Mouse (Mus musculus): ENCODE data around the gene Piwil4. TPM values are rescaled to one million over a fixed set of nuclear protein-coding genes. Genes with fewer than 3 reads are reported as not detected.

Gene Piwil4
- polyA plus RNA-seq, 1 experiment from 2014 or later: 0.07 TPM

- WGBS: 95% methylated on average over 2 of the region's 2 CpGs
- ATAC-seq (ENCODE audit: insufficient number of reproducible peaks, insufficient read depth, low FRiP score, low read depth): no peak
- no peaks in the 10 kb centered on the region for H3K9me3 ChIP-seq (ENCODE audit: control insufficient read depth, low read length)
- H3K27me3 ChIP-seq (ENCODE audit: control insufficient read depth, insufficient read depth, low read length): no peaks in the 10 kb centered on the region
- no peak overlapping the region for H3K27ac ChIP-seq (replicated peaks in 1 of 2; ENCODE audit: control insufficient read depth in 1 of 2, insufficient read depth in 1 of 2, low read depth in 2 of 2, low read length in 2 of 2)
- no peak overlapping the region for H3K4me2 ChIP-seq (ENCODE audit: low read length)
- H3K36me3 ChIP-seq (ENCODE audit: control insufficient read depth, insufficient read depth, low read length): no peaks in the 10 kb centered on the region
- H3K4me3 ChIP-seq (ENCODE audit: control insufficient read depth in 1 of 2, insufficient read depth in 1 of 2, low read depth in 1 of 2, low read length in 2 of 2): no peak overlapping the region
- peaks cover 5 to 8% of the 10 kb centered on the region in 2 experiments; a peak in 3 of 4 replicates for H3K4me1 ChIP-seq (ENCODE audit: control insufficient read depth in 2 of 2, insufficient read depth in 2 of 2, low read length in 2 of 2)
- H3K9ac ChIP-seq (ENCODE audit: low read length): no peak overlapping the region
Measured at GRCm38 (mm10) chr9:14663591-14663990, 76.9 kb downstream of the Piwil4 start.

GRCm38 (mm10) chr9:14662876-14663275 is 77.7 kb downstream of the Piwil4 start:
- no peak overlapping the region for H3K4me2 ChIP-seq (ENCODE audit: low read length)
- H3K27ac ChIP-seq (replicated peaks in 1 of 2; ENCODE audit: control insufficient read depth in 1 of 2, insufficient read depth in 1 of 2, low read depth in 2 of 2, low read length in 2 of 2): no peak overlapping the region
- peaks cover 5 to 8% of the 10 kb centered on the region in 2 experiments; a peak in 3 of 4 replicates for H3K4me1 ChIP-seq (ENCODE audit: control insufficient read depth in 2 of 2, insufficient read depth in 2 of 2, low read length in 2 of 2)
- H3K36me3 ChIP-seq (ENCODE audit: control insufficient read depth, insufficient read depth, low read length): no peaks in the 10 kb centered on the region
- no peak overlapping the region for H3K9ac ChIP-seq (ENCODE audit: low read length)
- no peak for ATAC-seq (ENCODE audit: insufficient number of reproducible peaks, insufficient read depth, low FRiP score, low read depth)
- 58% methylated on average over 7 of the region's 7 CpGs for WGBS
- no peaks in the 10 kb centered on the region for H3K27me3 ChIP-seq (ENCODE audit: control insufficient read depth, insufficient read depth, low read length)
- no peaks in the 10 kb centered on the region for H3K9me3 ChIP-seq (ENCODE audit: control insufficient read depth, low read length)
- no peak overlapping the region for H3K4me3 ChIP-seq (ENCODE audit: control insufficient read depth in 1 of 2, insufficient read depth in 1 of 2, low read depth in 1 of 2, low read length in 2 of 2)

- ATAC-seq (ENCODE audit: insufficient number of reproducible peaks, insufficient read depth, low FRiP score, low read depth): no peak
- Histone ChIP-seq H3K27me3 (ENCODE audit: control insufficient read depth, insufficient read depth, low read length) (no peaks in the 10 kb centered on the region), H3K9ac (ENCODE audit: low read length) (no peak overlapping the region), H3K36me3 (ENCODE audit: control insufficient read depth, insufficient read depth, low read length) (no peaks in the 10 kb centered on the region), H3K4me3 (ENCODE audit: control insufficient read depth in 1 of 2, insufficient read depth in 1 of 2, low read depth in 1 of 2, low read length in 2 of 2) (no peak overlapping the region), H3K27ac (replicated peaks in 1 of 2; ENCODE audit: control insufficient read depth in 1 of 2, insufficient read depth in 1 of 2, low read depth in 2 of 2, low read length in 2 of 2) (no peak overlapping the region), H3K4me2 (ENCODE audit: low read length) (no peak overlapping the region), H3K9me3 (ENCODE audit: control insufficient read depth, low read length) (no peaks in the 10 kb centered on the region), H3K4me1 (ENCODE audit: control insufficient read depth in 2 of 2, insufficient read depth in 2 of 2, low read length in 2 of 2) (peaks cover 5 to 8% of the 10 kb centered on the region in 2 experiments; a peak in 3 of 4 replicates)
- 82% methylated on average over 9 of the region's 9 CpGs for WGBS
Measured at GRCm38 (mm10) chr9:14662138-14662537, 78.4 kb downstream of the Piwil4 start.

GRCm38 (mm10) chr9:14657926-14658325 is 82.6 kb downstream of the Piwil4 start:
- Histone ChIP-seq H3K36me3 (ENCODE audit: control insufficient read depth, insufficient read depth, low read length) (no peaks in the 10 kb centered on the region), H3K9me3 (ENCODE audit: control insufficient read depth, low read length) (no peaks in the 10 kb centered on the region), H3K27ac (replicated peaks in 1 of 2; ENCODE audit: control insufficient read depth in 1 of 2, insufficient read depth in 1 of 2, low read depth in 2 of 2, low read length in 2 of 2) (no peak overlapping the region), H3K9ac (ENCODE audit: low read length) (no peak overlapping the region), H3K4me1 (ENCODE audit: control insufficient read depth in 2 of 2, insufficient read depth in 2 of 2, low read length in 2 of 2) (peaks cover 3 to 5% of the 10 kb centered on the region in 2 experiments; a peak in 3 of 4 replicates), H3K4me2 (ENCODE audit: low read length) (no peak overlapping the region), H3K4me3 (ENCODE audit: control insufficient read depth in 1 of 2, insufficient read depth in 1 of 2, low read depth in 1 of 2, low read length in 2 of 2) (no peak overlapping the region), H3K27me3 (ENCODE audit: control insufficient read depth, insufficient read depth, low read length) (no peaks in the 10 kb centered on the region)
- ATAC-seq (ENCODE audit: insufficient number of reproducible peaks, insufficient read depth, low FRiP score, low read depth): no peak
- WGBS: 53% methylated on average over 2 of the region's 2 CpGs

GRCm38 (mm10) chr9:14654010-14654409 is 86.5 kb downstream of the Piwil4 start:
- Histone ChIP-seq H3K27ac (replicated peaks in 1 of 2; ENCODE audit: control insufficient read depth in 1 of 2, insufficient read depth in 1 of 2, low read depth in 2 of 2, low read length in 2 of 2) (no peak overlapping the region), H3K4me3 (ENCODE audit: control insufficient read depth in 1 of 2, insufficient read depth in 1 of 2, low read depth in 1 of 2, low read length in 2 of 2) (no peak overlapping the region), H3K9me3 (ENCODE audit: control insufficient read depth, low read length) (no peaks in the 10 kb centered on the region), H3K27me3 (ENCODE audit: control insufficient read depth, insufficient read depth, low read length) (no peaks in the 10 kb centered on the region), H3K36me3 (ENCODE audit: control insufficient read depth, insufficient read depth, low read length) (no peaks in the 10 kb centered on the region), H3K4me2 (ENCODE audit: low read length) (no peak overlapping the region), H3K4me1 (ENCODE audit: control insufficient read depth in 2 of 2, insufficient read depth in 2 of 2, low read length in 2 of 2) (no peaks in the 10 kb centered on the region), H3K9ac (ENCODE audit: low read length) (no peak overlapping the region)
- ATAC-seq (ENCODE audit: insufficient number of reproducible peaks, insufficient read depth, low FRiP score, low read depth): no peak
- WGBS: 86% methylated on average over 2 of the region's 2 CpGs

- ATAC-seq (ENCODE audit: insufficient number of reproducible peaks, insufficient read depth, low FRiP score, low read depth): no peak
- no peaks in the 10 kb centered on the region for H3K27me3 ChIP-seq (ENCODE audit: control insufficient read depth, insufficient read depth, low read length)
- no peak overlapping the region for H3K9ac ChIP-seq (ENCODE audit: low read length)
- no peaks in the 10 kb centered on the region for H3K36me3 ChIP-seq (ENCODE audit: control insufficient read depth, insufficient read depth, low read length)
- no peak overlapping the region for H3K4me3 ChIP-seq (ENCODE audit: control insufficient read depth in 1 of 2, insufficient read depth in 1 of 2, low read depth in 1 of 2, low read length in 2 of 2)
- no peaks in the 10 kb centered on the region for H3K4me1 ChIP-seq (ENCODE audit: control insufficient read depth in 2 of 2, insufficient read depth in 2 of 2, low read length in 2 of 2)
- WGBS: 47% methylated on average over 1 of the region's 1 CpGs
- 0 out of 4 replicates have a peak overlapping the region, but pooled peaks of 1 of the 2 experiments have one; percentile 8 for H3K27ac ChIP-seq (replicated peaks in 1 of 2; ENCODE audit: control insufficient read depth in 1 of 2, insufficient read depth in 1 of 2, low read depth in 2 of 2, low read length in 2 of 2)
- H3K4me2 ChIP-seq (ENCODE audit: low read length): no peak overlapping the region
- H3K9me3 ChIP-seq (ENCODE audit: control insufficient read depth, low read length): no peaks in the 10 kb centered on the region
Measured at GRCm38 (mm10) chr9:14652761-14653160, 87.8 kb downstream of the Piwil4 start.

GRCm38 (mm10) chr9:14647849-14648248 is 92.7 kb downstream of the Piwil4 start:
- WGBS: 74% methylated on average over 8 of the region's 8 CpGs
- Histone ChIP-seq H3K4me2 (ENCODE audit: low read length) (no peak overlapping the region), H3K4me1 (ENCODE audit: control insufficient read depth in 2 of 2, insufficient read depth in 2 of 2, low read length in 2 of 2) (peaks cover 6% of the 10 kb centered on the region in 2 experiments), H3K27ac (replicated peaks in 1 of 2; ENCODE audit: control insufficient read depth in 1 of 2, insufficient read depth in 1 of 2, low read depth in 2 of 2, low read length in 2 of 2) (no peak overlapping the region), H3K9ac (ENCODE audit: low read length) (no peak overlapping the region), H3K27me3 (ENCODE audit: control insufficient read depth, insufficient read depth, low read length) (no peaks in the 10 kb centered on the region), H3K36me3 (ENCODE audit: control insufficient read depth, insufficient read depth, low read length) (no peaks in the 10 kb centered on the region), H3K9me3 (ENCODE audit: control insufficient read depth, low read length) (no peaks in the 10 kb centered on the region), H3K4me3 (ENCODE audit: control insufficient read depth in 1 of 2, insufficient read depth in 1 of 2, low read depth in 1 of 2, low read length in 2 of 2) (no peak overlapping the region)
- ATAC-seq (ENCODE audit: insufficient number of reproducible peaks, insufficient read depth, low FRiP score, low read depth): no peak

- ATAC-seq (ENCODE audit: insufficient number of reproducible peaks, insufficient read depth, low FRiP score, low read depth): no peak
- Histone ChIP-seq H3K9me3 (ENCODE audit: control insufficient read depth, low read length) (no peaks in the 10 kb centered on the region), H3K27me3 (ENCODE audit: control insufficient read depth, insufficient read depth, low read length) (no peaks in the 10 kb centered on the region), H3K4me2 (ENCODE audit: low read length) (no peak overlapping the region), H3K36me3 (ENCODE audit: control insufficient read depth, insufficient read depth, low read length) (no peaks in the 10 kb centered on the region), H3K4me3 (ENCODE audit: control insufficient read depth in 1 of 2, insufficient read depth in 1 of 2, low read depth in 1 of 2, low read length in 2 of 2) (no peak overlapping the region), H3K9ac (ENCODE audit: low read length) (no peak overlapping the region), H3K27ac (replicated peaks in 1 of 2; ENCODE audit: control insufficient read depth in 1 of 2, insufficient read depth in 1 of 2, low read depth in 2 of 2, low read length in 2 of 2) (no peak overlapping the region), H3K4me1 (ENCODE audit: control insufficient read depth in 2 of 2, insufficient read depth in 2 of 2, low read length in 2 of 2) (peaks cover 17 to 19% of the 10 kb centered on the region in 2 experiments)
- 97% methylated on average over 1 of the region's 1 CpGs for WGBS
Measured at GRCm38 (mm10) chr9:14646641-14647040, 93.9 kb downstream of the Piwil4 start.
